Comparison of ENCODE assay signal across 30 mouse cellular contexts in the genomic region with DNA sequence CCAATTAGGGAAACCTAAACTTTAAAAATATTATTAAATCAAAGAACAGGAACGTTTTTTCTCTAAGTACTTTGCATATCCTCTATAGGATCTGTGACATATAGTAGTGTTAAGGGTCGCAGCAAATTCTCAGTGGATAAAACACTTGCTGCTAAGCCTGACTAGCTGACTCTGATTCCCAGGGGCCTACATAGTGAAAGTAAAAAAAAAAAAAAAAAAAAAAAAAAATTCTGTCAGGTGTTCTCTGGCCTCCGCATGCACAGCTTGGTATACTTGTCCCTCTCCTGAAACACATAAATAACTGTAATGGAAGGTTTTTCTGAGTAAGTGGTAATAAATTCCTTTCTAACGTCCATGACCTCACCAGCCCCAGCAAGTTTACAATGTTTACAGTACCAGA.
"Had no signal": no experiment of that assay in that cellular context is flagged by ENCODE, and none has a peak within 500 bp of the region (broad histone marks: within the 10 kb centered on the region; RNA-seq: fewer than 3 reads in every experiment).

No protein-coding gene starts in this region.

- H3K36me3 ChIP-seq: limb, embryonic 15.5 days; liver, embryonic 12.5 days; liver, embryonic 13.5 days; liver, embryonic 15.5 days; lung, embryonic 15.5 days; midbrain, embryonic 10.5 days; midbrain, embryonic 12.5 days; midbrain, embryonic 13.5 days; midbrain, embryonic 15.5 days; neural tube, embryonic 12.5 days had no signal

- H3K27ac ChIP-seq: left cerebral cortex, adult 2 months; limb, embryonic 15.5 days; liver, embryonic 12.5 days; liver, embryonic 13.5 days; liver, embryonic 14.5 days; liver, embryonic 15.5 days; lung, embryonic 15.5 days; macrophage; midbrain, embryonic 10.5 days; midbrain, embryonic 12.5 days; midbrain, embryonic 13.5 days; midbrain, embryonic 15.5 days; neural tube, embryonic 12.5 days had no signal

- H3K4me2 ChIP-seq: limb, embryonic 15.5 days; liver, embryonic 11.5 days; liver, embryonic 12.5 days; liver, embryonic 13.5 days; liver, embryonic 15.5 days; lung, embryonic 14.5 days; lung, embryonic 15.5 days; midbrain, embryonic 11.5 days; midbrain, embryonic 12.5 days; midbrain, embryonic 13.5 days; midbrain, embryonic 15.5 days; neural tube, embryonic 12.5 days had no signal

- ATAC-seq: liver, embryonic 12.5 days; liver, postnatal 0 days; lung, postnatal 0 days; midbrain, embryonic 13.5 days; midbrain, embryonic 15.5 days; midbrain, embryonic 16.5 days had no signal

- H3K4me1 ChIP-seq: limb, embryonic 15.5 days; liver, embryonic 12.5 days; liver, embryonic 13.5 days; liver, embryonic 15.5 days; lung, embryonic 15.5 days; megakaryocyte, embryonic 14.5 days; midbrain, embryonic 10.5 days; midbrain, embryonic 12.5 days; midbrain, embryonic 13.5 days; midbrain, embryonic 15.5 days; neural tube, embryonic 12.5 days had no signal

- H3K4me3 ChIP-seq: left cerebral cortex, adult 2 months; limb, embryonic 15.5 days; liver, embryonic 12.5 days; liver, embryonic 13.5 days; liver, embryonic 15.5 days; lung, embryonic 15.5 days; megakaryocyte, embryonic 14.5 days; midbrain, embryonic 10.5 days; midbrain, embryonic 12.5 days; midbrain, embryonic 13.5 days; midbrain, embryonic 15.5 days; myocyte; neural tube, embryonic 12.5 days had no signal

- H3K9me3 ChIP-seq: limb, embryonic 15.5 days; liver, embryonic 12.5 days; liver, embryonic 13.5 days; liver, embryonic 15.5 days; lung, embryonic 15.5 days; megakaryocyte, embryonic 14.5 days; midbrain, embryonic 10.5 days; midbrain, embryonic 12.5 days; midbrain, embryonic 13.5 days; midbrain, embryonic 15.5 days; neural tube, embryonic 12.5 days had no signal

- H3K27me3 ChIP-seq: limb, embryonic 15.5 days; liver, embryonic 12.5 days; liver, embryonic 13.5 days; liver, embryonic 15.5 days; lung, embryonic 15.5 days; megakaryocyte, embryonic 14.5 days; midbrain, embryonic 12.5 days; midbrain, embryonic 13.5 days; midbrain, embryonic 15.5 days; neural tube, embryonic 12.5 days had no signal

- H3K9ac ChIP-seq: limb, embryonic 15.5 days; liver, embryonic 12.5 days; liver, embryonic 13.5 days; liver, embryonic 14.5 days; liver, embryonic 15.5 days; liver, postnatal 0 days; lung, embryonic 14.5 days; lung, embryonic 15.5 days; midbrain, embryonic 12.5 days; midbrain, embryonic 13.5 days; midbrain, embryonic 15.5 days; neural tube, embryonic 12.5 days had no signal

- DNase-seq: left cerebral cortex, postnatal 4 days; liver; liver, embryonic 13.5 days; liver, postnatal 0 days; lung, adult 18-20 months; lung, adult 2 months; lung, embryonic 14.5 days; lung, postnatal 10 days; lung, postnatal 14 days; lung, postnatal 36 days; lung, postnatal 4 days; midbrain, embryonic 14.5 days had no signal
